Mouse (Mus musculus): Measurements from ENCODE around the gene Actg2. TPM values are rescaled to one million over a fixed set of nuclear protein-coding genes. Genes with fewer than 3 reads are reported as not detected.
"Not testable (repeated sequence)": the region's sequence is repeated elsewhere in the genome, so short reads cannot be mapped to it uniquely, and the experiment has no call there.

Gene Actg2
- 1.7 and 2.0 TPM in 2 replicates for polyA plus RNA-seq (2015; fragmentation: Nextera tagmentation; extraction: Ambion mirVana)

DNA sequence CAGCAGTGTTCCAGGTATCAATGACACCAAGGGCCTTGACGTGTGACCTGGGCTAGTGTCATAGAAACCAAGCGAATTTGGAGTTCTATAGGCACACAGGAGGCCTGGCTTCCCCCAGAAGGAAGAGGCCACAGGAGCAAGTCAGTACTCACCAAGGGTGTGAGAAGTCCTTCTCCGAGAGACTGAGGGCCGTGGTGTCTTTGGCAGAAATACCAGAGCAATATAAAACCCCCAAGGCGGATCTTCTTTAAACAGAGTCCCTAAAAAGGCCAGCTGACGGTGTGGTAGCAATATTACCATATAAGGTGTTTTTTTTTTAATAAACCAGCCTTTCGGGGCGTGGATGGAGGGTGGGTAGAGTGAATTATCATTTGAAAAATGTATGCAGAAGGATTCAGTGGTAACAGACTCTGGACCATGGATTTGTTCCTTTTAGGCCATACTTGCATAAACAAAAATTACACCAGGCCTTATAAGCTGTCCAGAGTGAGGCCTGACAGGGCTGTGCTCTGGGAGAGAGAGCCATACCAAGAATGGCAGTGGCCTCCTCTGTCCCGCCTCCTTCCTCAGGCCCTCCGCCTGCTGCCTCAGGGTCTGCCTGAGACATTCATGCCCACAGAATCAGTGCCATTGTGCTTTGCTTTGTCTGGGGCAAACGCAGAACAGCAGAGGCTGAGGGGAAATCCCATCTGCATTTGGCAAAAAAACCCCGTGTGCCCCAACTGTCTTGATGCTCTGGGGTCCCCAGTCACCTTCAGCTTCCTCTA is at the start of gene Actg2:
Gene Actg2 (minus strand): TSS at position 238 of the 767 bp plus-strand sequence.
- ATAC-seq, result no peak
- H3K27me3 ChIP-seq (ENCODE audit: control insufficient read depth, insufficient read depth, low read depth, low read length), result no peaks in the 10 kb centered on the region

DNA sequence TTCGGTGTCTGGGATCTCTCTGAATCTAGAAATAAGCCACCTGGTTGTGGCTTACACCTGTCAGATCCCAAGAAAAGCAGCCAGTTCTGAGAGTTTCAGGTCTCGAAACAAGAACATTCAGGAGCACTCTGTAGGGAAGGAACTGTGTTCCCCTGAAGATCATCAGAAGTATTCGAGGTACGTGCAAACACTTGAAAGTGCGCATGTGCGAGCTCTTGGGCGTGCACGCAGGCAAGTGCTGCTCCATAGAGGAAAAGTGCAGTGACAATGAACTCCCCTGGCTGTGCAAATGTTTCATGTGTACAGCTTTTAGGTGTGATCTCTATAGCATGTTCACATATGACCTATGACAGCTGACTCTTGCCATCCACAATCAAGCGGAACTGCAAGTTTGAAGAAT is 49.3 kb upstream of the Actg2 start:
- H3K4me2 ChIP-seq (ENCODE audit: low read length); H3K27me3 ChIP-seq (ENCODE audit: control insufficient read depth, insufficient read depth, low read depth, low read length); H3K4me3 ChIP-seq (ENCODE audit: low read depth, low read length); H3K27ac ChIP-seq (ENCODE audit: low read length); H3K36me3 ChIP-seq (ENCODE audit: control insufficient read depth, insufficient read depth, low read length); H3K4me1 ChIP-seq (ENCODE audit: control insufficient read depth, insufficient read depth, low read length); H3K9ac ChIP-seq (ENCODE audit: low read depth, low read length); ATAC-seq; H3K9me3 ChIP-seq (replicated peaks; ENCODE audit: control insufficient read depth, low read length, poor library complexity, severe bottlenecking): not testable (repeated sequence)
- 90% methylated on average over 9 of the region's 9 CpGs for WGBS

More for the DNA sequence above, at the start of gene Actg2:
- 62% methylated on average over 12 of the region's 12 CpGs for WGBS
- no peaks in the 10 kb centered on the region for H3K4me1 ChIP-seq (ENCODE audit: control insufficient read depth, insufficient read depth, low read length)
- H3K9ac ChIP-seq (ENCODE audit: low read depth, low read length), result no peak within 1 kb of the TSS
- no peaks in the 10 kb centered on the region for H3K9me3 ChIP-seq (replicated peaks; ENCODE audit: control insufficient read depth, low read length, poor library complexity, severe bottlenecking)
- no peak within 1 kb of the TSS for H3K27ac ChIP-seq (ENCODE audit: low read length)
- no peak within 1 kb of the TSS for H3K4me2 ChIP-seq (ENCODE audit: low read length)
- no peak within 1 kb of the TSS for H3K4me3 ChIP-seq (ENCODE audit: low read depth, low read length)
- no peaks in the 10 kb centered on the region for H3K36me3 ChIP-seq (ENCODE audit: control insufficient read depth, insufficient read depth, low read length)

GRCm38 (mm10) chr6:83583591-83583990 is 47.5 kb upstream of the Actg2 start:
- Histone ChIP-seq H3K9me3 (replicated peaks; ENCODE audit: control insufficient read depth, low read length, poor library complexity, severe bottlenecking) (no peaks in the 10 kb centered on the region), H3K9ac (ENCODE audit: low read depth, low read length) (no peak overlapping the region), H3K4me3 (ENCODE audit: low read depth, low read length) (no peak overlapping the region), H3K4me1 (ENCODE audit: control insufficient read depth, insufficient read depth, low read length) (no peaks in the 10 kb centered on the region), H3K36me3 (ENCODE audit: control insufficient read depth, insufficient read depth, low read length) (no peaks in the 10 kb centered on the region), H3K27me3 (ENCODE audit: control insufficient read depth, insufficient read depth, low read depth, low read length) (no peaks in the 10 kb centered on the region), H3K4me2 (ENCODE audit: low read length) (no peak overlapping the region), H3K27ac (ENCODE audit: low read length) (no peak overlapping the region)
- 71% methylated on average over 2 of the region's 2 CpGs for WGBS
- ATAC-seq, result no peak

GRCm38 (mm10) chr6:83582938-83583270 is 46.8 kb upstream of the Actg2 start:
- WGBS, result 2% methylated on average over 6 of the region's 6 CpGs
- no peak overlapping the region for H3K27ac ChIP-seq (ENCODE audit: low read length)
- H3K4me3 ChIP-seq (ENCODE audit: low read depth, low read length), result no peak overlapping the region
- H3K9me3 ChIP-seq (replicated peaks; ENCODE audit: control insufficient read depth, low read length, poor library complexity, severe bottlenecking), result no peaks in the 10 kb centered on the region
- H3K27me3 ChIP-seq (ENCODE audit: control insufficient read depth, insufficient read depth, low read depth, low read length), result no peaks in the 10 kb centered on the region
- peak overlapping the region; percentile 14; the same call in 1 of the 2 replicates for H3K4me2 ChIP-seq (ENCODE audit: low read length)
- H3K36me3 ChIP-seq (ENCODE audit: control insufficient read depth, insufficient read depth, low read length), result no peaks in the 10 kb centered on the region
- no peaks in the 10 kb centered on the region for H3K4me1 ChIP-seq (ENCODE audit: control insufficient read depth, insufficient read depth, low read length)
- no peak overlapping the region; the same call in 1 of the 2 replicates for H3K9ac ChIP-seq (ENCODE audit: low read depth, low read length)
- ATAC-seq, result peak; percentile 58; the same call in 1 of the 2 replicates

DNA sequence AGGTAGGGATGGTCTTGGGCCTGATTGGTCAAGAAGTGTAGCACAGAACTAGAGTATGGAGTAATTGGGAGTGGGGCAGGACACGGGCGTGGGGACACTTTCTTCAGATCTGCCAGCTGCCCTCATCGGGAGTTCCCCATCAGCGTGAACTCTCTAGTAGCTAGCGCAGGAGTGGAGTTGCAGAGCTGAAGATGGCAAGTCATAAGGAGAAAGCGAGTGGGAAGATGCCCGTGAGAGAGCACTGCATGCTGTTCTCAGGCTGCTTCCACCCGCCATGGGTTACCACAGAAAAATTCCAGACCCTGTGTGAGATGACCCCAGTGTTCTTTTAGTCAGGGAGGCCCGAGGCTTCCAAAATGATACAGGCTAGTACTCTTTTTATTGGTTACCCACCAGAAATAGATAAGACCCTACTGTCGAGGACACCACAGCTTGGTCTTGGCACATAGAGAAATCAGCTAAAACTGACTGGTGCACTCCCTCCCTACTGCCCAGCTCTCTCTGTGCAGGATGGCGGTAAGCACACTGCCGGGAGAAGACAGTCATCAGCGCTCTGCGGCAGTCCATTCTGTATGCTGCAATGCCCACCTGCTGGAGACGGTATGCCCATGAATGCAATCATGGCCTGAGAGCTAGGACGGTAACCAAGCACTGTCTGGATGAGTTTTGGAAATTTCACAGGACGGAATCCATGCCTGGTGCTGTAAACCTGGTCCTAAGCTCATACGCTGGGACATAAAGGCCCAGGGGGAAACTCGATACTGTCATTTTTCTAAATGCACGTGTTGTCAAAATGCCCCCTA is 46.3 kb upstream of the Actg2 start:
- Histone ChIP-seq H3K9me3 (replicated peaks; ENCODE audit: control insufficient read depth, low read length, poor library complexity, severe bottlenecking) (no peaks in the 10 kb centered on the region), H3K9ac (ENCODE audit: low read depth, low read length) (no peak overlapping the region; the same call in 1 of the 2 replicates), H3K4me1 (ENCODE audit: control insufficient read depth, insufficient read depth, low read length) (no peaks in the 10 kb centered on the region), H3K27me3 (ENCODE audit: control insufficient read depth, insufficient read depth, low read depth, low read length) (no peaks in the 10 kb centered on the region), H3K4me2 (ENCODE audit: low read length) (peak overlapping the region; percentile 14; the same call in 1 of the 2 replicates), H3K4me3 (ENCODE audit: low read depth, low read length) (no peak overlapping the region), H3K36me3 (ENCODE audit: control insufficient read depth, insufficient read depth, low read length) (no peaks in the 10 kb centered on the region), H3K27ac (ENCODE audit: low read length) (no peak overlapping the region)
- ATAC-seq, result no peak
- WGBS, result 38% methylated on average over 20 of the region's 20 CpGs

- Histone ChIP-seq H3K4me3 (ENCODE audit: low read depth, low read length) (no peak overlapping the region), H3K27ac (ENCODE audit: low read length) (no peak overlapping the region), H3K4me2 (ENCODE audit: low read length) (no peak overlapping the region), H3K4me1 (ENCODE audit: control insufficient read depth, insufficient read depth, low read length) (peaks cover 4% of the 10 kb centered on the region; the same call in 1 of the 2 replicates), H3K9ac (ENCODE audit: low read depth, low read length) (no peak overlapping the region), H3K9me3 (replicated peaks; ENCODE audit: control insufficient read depth, low read length, poor library complexity, severe bottlenecking) (no peaks in the 10 kb centered on the region), H3K36me3 (ENCODE audit: control insufficient read depth, insufficient read depth, low read length) (no peaks in the 10 kb centered on the region), H3K27me3 (ENCODE audit: control insufficient read depth, insufficient read depth, low read depth, low read length) (no peaks in the 10 kb centered on the region; the same call in 1 of the 2 replicates)
- no peak for ATAC-seq
These were observed 41.5 kb upstream of the Actg2 start for GRCm38 (mm10) chr6:83577534-83577933.

GRCm38 (mm10) chr6:83575609-83576008 is 39.5 kb upstream of the Actg2 start:
- Histone ChIP-seq H3K4me1 (ENCODE audit: control insufficient read depth, insufficient read depth, low read length) (peaks cover 11% of the 10 kb centered on the region), H3K9ac (ENCODE audit: low read depth, low read length) (no peak overlapping the region), H3K9me3 (replicated peaks; ENCODE audit: control insufficient read depth, low read length, poor library complexity, severe bottlenecking) (no peaks in the 10 kb centered on the region), H3K4me3 (ENCODE audit: low read depth, low read length) (no peak overlapping the region), H3K27ac (ENCODE audit: low read length) (no peak overlapping the region), H3K4me2 (ENCODE audit: low read length) (no peak overlapping the region), H3K36me3 (ENCODE audit: control insufficient read depth, insufficient read depth, low read length) (no peaks in the 10 kb centered on the region), H3K27me3 (ENCODE audit: control insufficient read depth, insufficient read depth, low read depth, low read length) (no peaks in the 10 kb centered on the region; the same call in 1 of the 2 replicates)
- 79% methylated on average over 4 of the region's 4 CpGs for WGBS
- ATAC-seq, result no peak

DNA sequence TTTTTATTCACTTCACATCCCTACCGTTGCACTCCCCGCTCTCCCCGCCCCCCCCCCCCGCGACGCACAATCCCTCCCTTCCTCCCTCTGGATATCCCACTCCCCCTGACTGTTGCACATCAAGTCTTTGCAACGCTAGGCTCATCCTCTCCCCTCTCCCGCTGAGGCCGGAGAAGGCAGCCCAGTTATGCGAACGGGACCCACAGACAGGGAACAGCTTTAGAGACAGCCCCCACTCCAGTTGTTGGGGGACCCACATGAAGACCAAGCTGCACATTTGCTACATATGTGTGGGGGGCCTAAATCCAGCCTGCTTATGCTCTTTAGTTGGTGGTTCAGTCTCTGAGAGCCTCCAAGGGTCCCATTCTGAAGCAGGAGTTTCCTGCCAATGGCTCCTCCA is 36.6 kb upstream of the Actg2 start, which contains the start of gene Stambp:
Gene Stambp (minus strand): TSS at position 59 of the 400 bp plus-strand sequence.
- WGBS, result 0% methylated on average over 9 of the region's 11 CpGs
- Histone ChIP-seq H3K27ac (ENCODE audit: low read length) (peak within 1 kb of the TSS; percentile 87), H3K4me2 (ENCODE audit: low read length) (peak within 1 kb of the TSS; percentile 96), H3K9me3 (replicated peaks; ENCODE audit: control insufficient read depth, low read length, poor library complexity, severe bottlenecking) (no peaks in the 10 kb centered on the region), H3K36me3 (ENCODE audit: control insufficient read depth, insufficient read depth, low read length) (no peaks in the 10 kb centered on the region), H3K4me1 (ENCODE audit: control insufficient read depth, insufficient read depth, low read length) (peaks cover 11% of the 10 kb centered on the region), H3K4me3 (ENCODE audit: low read depth, low read length) (peak within 1 kb of the TSS; percentile 57), H3K27me3 (ENCODE audit: control insufficient read depth, insufficient read depth, low read depth, low read length) (no peaks in the 10 kb centered on the region; the same call in 1 of the 2 replicates), H3K9ac (ENCODE audit: low read depth, low read length) (peak within 1 kb of the TSS; percentile 69)
- ATAC-seq, result peak; percentile 83

All from midbrain, embryonic 16.5 days (tissue).